Mouse (Mus musculus) spleen, adult 10 weeks (tissue): ENCODE data around the gene Olfr495. TPM values are rescaled to one million over a fixed set of nuclear protein-coding genes. Genes with fewer than 3 reads are reported as not detected.

Source experiments
- polyA plus RNA-seq: library from polyadenylated mRNA; stranded (reverse); fragments of 350-450 nt; fragmentation: Illumina TruSeq; extraction: RNeasy Lipid Tissue Mini Kit (QIAGEN cat#74804); gene quantifications from one replicate; pipeline ENCODE4 v1.2.3, GENCODE M21; 2015; ENCODE audit warnings: low replicate concordance; ENCODE audit not compliant: insufficient read depth

Gene Olfr495
- polyA plus RNA-seq = not detected

GRCm38 (mm10) chr7:108392867-108393266 is at the start of gene Olfr495:
Gene Olfr495 (plus strand): TSS chr7:108393167.

GRCm38 (mm10) chr7:108346879-108347278 is 46.1 kb upstream of the Olfr495 start, which contains the start of gene Olfr493:
Gene Olfr493 (minus strand): TSS chr7:108346979.

GRCm38 (mm10) chr7:108365035-108365434 is 27.9 kb upstream of the Olfr495 start, which contains the start of gene Olfr494:
Gene Olfr494 (plus strand): TSS chr7:108365335.

GRCm38 (mm10) chr7:108420121-108420520 is 27.2 kb downstream of the Olfr495 start, which contains the start of gene Olfr497:
Gene Olfr497 (plus strand): TSS chr7:108420421.

Other genes with a start within 250 kb of the Olfr495 start
- gene Olfr485, start 233.3 kb upstream of the Olfr495 start, polyA plus RNA-seq = not detected
- not detected for gene Olfr486, start 220.4 kb upstream of the Olfr495 start, polyA plus RNA-seq
- not detected for gene Olfr487, start 178.5 kb upstream of the Olfr495 start, polyA plus RNA-seq
- gene Olfr488, start 134.8 kb upstream of the Olfr495 start, polyA plus RNA-seq = not detected
- gene Olfr490, start 104.2 kb upstream of the Olfr495 start, polyA plus RNA-seq = not detected
- gene Olfr491, start 79.7 kb upstream of the Olfr495 start, polyA plus RNA-seq = not detected
- gene Olfr492, start 69.5 kb upstream of the Olfr495 start, polyA plus RNA-seq = not detected
- gene Olfr493, start 46.2 kb upstream of the Olfr495 start, polyA plus RNA-seq = not detected
- gene Olfr494, start 27.8 kb upstream of the Olfr495 start, polyA plus RNA-seq = not detected
- not detected for gene Olfr497, start 27.3 kb downstream of the Olfr495 start, polyA plus RNA-seq
- not detected for gene Olfr498, start 72.2 kb downstream of the Olfr495 start, polyA plus RNA-seq
- gene Olfr502, start 131.9 kb downstream of the Olfr495 start, polyA plus RNA-seq = not detected
- not detected for gene Olfr503, start 151.4 kb downstream of the Olfr495 start, polyA plus RNA-seq
- gene Olfr504, start 172.6 kb downstream of the Olfr495 start, polyA plus RNA-seq = not detected
- not detected for gene Olfr506, start 217.6 kb downstream of the Olfr495 start, polyA plus RNA-seq
- not detected for gene Olfr507, start 228.6 kb downstream of the Olfr495 start, polyA plus RNA-seq
- gene Olfr508, start 236.8 kb downstream of the Olfr495 start, polyA plus RNA-seq = not detected